Mouse (Mus musculus) intestine, postnatal 0 days (tissue): ENCODE measurements at regions not wholly inside any gene's neighbourhood (a gene's known extent, or its start where the extent isn't known, plus 50 kb on each side); places are given as distances from the start of the nearest gene placed in this dataset.

Source experiments
- ATAC-seq: fragments of 200-750 bp; cut with Nextera tagmentation; 2 replicates; pipeline ENCODE4 v1.8.0; 2017; ENCODE audit warnings: mild to moderate bottlenecking, moderate TSS enrichment, moderate library complexity
- H3K27ac ChIP-seq: fragments of 300-500 bp; sonication (generic); 2 replicates; pipeline ENCODE4 v1.5.1; 2014; ENCODE audit warnings: mild to moderate bottlenecking, low read depth, low read length, moderate library complexity
- H3K27me3 ChIP-seq: fragments of 300-500 bp; sonication (generic); replicated peaks from 2 replicates; pipeline ENCODE4 v1.6.1; 2014; ENCODE audit warnings: low read length, mixed read lengths; ENCODE audit not compliant: control insufficient read depth, insufficient read depth
- H3K36me3 ChIP-seq: fragments of 300-500 bp; sonication (generic); 2 replicates; pipeline ENCODE4 v1.6.1; 2014; ENCODE audit warnings: mild to moderate bottlenecking, moderate library complexity; ENCODE audit not compliant: control insufficient read depth, insufficient read depth
- H3K4me1 ChIP-seq: fragments of 300-500 bp; sonication (generic); replicated peaks from 2 replicates; pipeline ENCODE4 v1.6.1; 2014; ENCODE audit warnings: antibody characterized with exemption, low read length, mixed read lengths; ENCODE audit not compliant: control insufficient read depth, insufficient read depth
- H3K4me2 ChIP-seq: fragments of 300-500 bp; sonication (generic); replicated peaks from 2 replicates; pipeline ENCODE4 v1.6.1; 2014; ENCODE audit warnings: low read depth, mild to moderate bottlenecking, moderate library complexity
- H3K4me3 ChIP-seq: fragments of 300-500 bp; sonication (generic); 2 replicates; pipeline ENCODE4 v1.5.1; 2014; ENCODE audit warnings: low read depth, low read length
- H3K9ac ChIP-seq: fragments of 300-500 bp; sonication (generic); 2 replicates; pipeline ENCODE4 v1.6.1; 2014; ENCODE audit warnings: mild to moderate bottlenecking, low read depth, low read length
- H3K9me3 ChIP-seq: fragments of 300-500 bp; sonication (generic); 2 replicates; pipeline ENCODE4 v1.6.1; 2016; ENCODE audit warnings: mixed run types; ENCODE audit not compliant: control insufficient read depth
- CTCF ChIP-seq: sonication (generic); IDR thresholded peaks from 2 replicates; pipeline ENCODE4 v1.5.1; 2016; ENCODE audit warnings: low read depth, mild to moderate bottlenecking, control low read depth, antibody characterized with exemption, moderate library complexity
- WGBS: fragments of 180-500 bp; shearing (Covaris S2); extraction: QIAGEN DNeasy Blood & Tissue Kit; methylation state at CpG from one replicate; pipeline ENCODE4 v1.1.7; 2014; 5-methylcytosine and 5-hydroxymethylcytosine counted together

DNA sequence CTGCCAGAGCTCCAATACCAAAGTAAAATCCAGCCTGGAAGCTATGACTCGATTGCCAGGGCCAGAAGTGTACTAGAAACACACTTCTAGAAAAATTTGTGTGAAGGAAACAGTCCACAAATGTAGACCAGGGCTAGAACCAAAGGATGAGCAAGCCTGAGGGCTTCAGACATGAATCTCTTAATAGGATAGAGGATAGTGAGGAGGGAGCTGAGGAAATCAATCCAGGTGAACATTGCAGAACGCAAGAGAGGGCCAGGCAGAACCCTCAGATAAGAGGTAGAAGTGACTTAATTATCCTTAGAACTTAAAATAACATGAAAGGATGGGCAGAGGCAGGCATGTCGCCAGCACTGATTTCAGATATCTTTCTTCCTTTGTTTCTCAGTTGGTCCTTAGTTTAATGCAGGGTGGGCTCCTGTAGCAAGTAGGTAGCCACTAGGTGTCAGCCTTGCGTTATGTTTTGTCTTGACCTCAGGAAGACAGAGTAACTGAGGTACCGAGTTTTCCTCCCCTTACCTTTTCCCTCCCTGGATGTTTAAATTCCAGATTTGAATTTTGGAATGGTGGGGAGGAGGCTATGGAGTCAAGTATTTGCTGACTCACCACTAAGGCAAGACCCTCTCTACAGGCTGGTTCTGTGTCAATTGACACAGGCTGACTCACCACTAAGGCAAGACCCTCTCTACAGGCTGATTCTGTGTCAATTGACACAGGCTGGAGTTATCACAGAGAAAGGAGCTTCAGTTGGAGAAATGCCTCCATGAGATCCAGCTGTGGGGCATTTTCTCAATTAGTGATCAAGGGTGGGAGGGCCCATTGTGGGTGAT is 52.2 kb upstream of the Cp start:
- H3K4me1 ChIP-seq, result no peaks in the 10 kb centered on the region

More for the DNA sequence above, 52.2 kb upstream of the Cp start:
- Histone ChIP-seq H3K4me3 (no peak overlapping the region), H3K27me3 (no peaks in the 10 kb centered on the region), H3K27ac (no peak overlapping the region), H3K9ac (no peak overlapping the region), H3K4me2 (no peak overlapping the region), H3K9me3 (no peaks in the 10 kb centered on the region), H3K36me3 (no peaks in the 10 kb centered on the region)
- ATAC-seq, result peak; percentile 36; the same call in 1 of the 2 replicates
- TF ChIP-seq CTCF, result peak; percentile 85
- 29% methylated on average over 5 of the region's 5 CpGs for WGBS
